Mouse (Mus musculus) left cerebral cortex, postnatal 25 days (tissue): Measurements from ENCODE around the gene Opcml. TPM values are rescaled to one million over a fixed set of nuclear protein-coding genes. Genes with fewer than 3 reads are reported as not detected.

ENCODE experiments used
- DNase-seq, 2 experiments: peaks; one replicate each; pipeline ENCODE4 v3.0.0; 2022; ENCODE audit warnings: low spot score in 2 of 2, mixed read lengths in 1 of 2
- intact Hi-C: fragments of 180-260 bp; cut with DNase I; formaldehyde crosslinking; loops from one replicate; pipeline ENCODE4 v1.15.1; 2025
- total RNA-seq, 2 experiments: library from RNA; stranded (reverse); gene quantifications; 2 replicates each; pipeline ENCODE4 v1.2.3; 2021

The Opcml gene
- total RNA-seq, 2 experiments from 2014 or later, result 272 to 283 TPM

DNA sequence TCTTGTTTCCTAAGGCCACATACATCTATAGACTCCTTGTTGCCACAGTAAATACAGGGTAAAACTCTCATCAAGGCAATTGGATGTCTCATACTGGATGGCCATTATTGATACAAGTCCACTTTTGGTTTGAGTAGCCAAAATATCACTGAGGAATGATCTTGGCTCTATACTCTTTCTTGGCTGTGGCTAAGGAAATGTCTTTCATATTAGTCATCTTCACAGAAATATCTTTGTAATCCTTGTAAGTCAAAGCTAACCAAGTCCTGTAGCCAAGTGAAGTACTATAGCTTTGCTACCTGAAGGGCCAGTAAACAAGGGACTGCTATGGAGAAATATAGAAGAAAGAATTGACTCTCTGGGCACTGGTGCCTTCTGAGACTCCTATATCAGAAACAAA, 192.0 kb downstream of the Opcml start:
- DNase-seq, result no peak
- intact Hi-C loops, result no loop called here

- intact Hi-C loops, result no loop called here
- DNase-seq, result peak; percentile 21 to 62
These were observed 196.3 kb downstream of the Opcml start for GRCm38 (mm10) chr9:27986604-27987588.

DNA sequence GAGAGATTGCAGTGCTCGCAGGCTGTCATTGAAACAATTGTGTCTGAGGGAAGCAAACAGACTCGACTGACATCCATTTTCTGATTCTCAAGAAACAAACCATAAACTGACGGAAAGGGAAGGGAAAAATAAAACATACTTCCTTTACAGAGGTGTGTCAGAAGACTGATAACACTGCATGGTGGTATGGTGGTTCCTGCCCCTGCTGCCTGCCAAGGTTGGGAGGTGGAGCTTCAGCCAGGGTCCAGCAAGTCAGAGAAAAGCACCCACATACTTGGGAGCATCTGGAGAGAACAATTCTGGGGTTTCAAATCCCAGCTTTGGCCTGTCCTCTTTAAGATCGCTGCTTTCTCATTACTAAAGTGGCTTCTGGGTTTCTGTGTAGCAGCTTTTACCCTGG, 201.0 kb downstream of the Opcml start:
- intact Hi-C loops, result no loop called here

DNA sequence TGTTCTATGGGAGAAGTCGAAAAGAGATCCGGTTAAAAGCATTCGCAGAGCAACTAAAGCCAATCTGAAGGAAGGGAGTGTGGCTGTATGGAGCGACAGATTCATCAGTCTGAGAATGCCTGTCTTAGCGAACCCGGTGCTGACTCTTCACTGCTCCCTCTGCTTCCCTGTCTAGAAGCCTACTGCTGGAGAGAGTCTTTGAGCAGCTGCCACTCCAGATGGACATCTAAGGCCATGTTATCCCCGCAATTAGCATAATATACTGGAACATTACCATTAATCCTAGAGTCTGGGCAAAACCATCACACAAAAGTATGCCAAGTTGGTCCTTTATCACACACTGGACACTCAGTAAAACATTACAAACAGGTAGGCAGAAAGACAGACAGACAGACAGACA, 206.0 kb downstream of the Opcml start:
- no peak for DNase-seq
- intact Hi-C loops, result no loop called here

More for the DNA sequence above, 201.0 kb downstream of the Opcml start:
- no peak for DNase-seq

DNA sequence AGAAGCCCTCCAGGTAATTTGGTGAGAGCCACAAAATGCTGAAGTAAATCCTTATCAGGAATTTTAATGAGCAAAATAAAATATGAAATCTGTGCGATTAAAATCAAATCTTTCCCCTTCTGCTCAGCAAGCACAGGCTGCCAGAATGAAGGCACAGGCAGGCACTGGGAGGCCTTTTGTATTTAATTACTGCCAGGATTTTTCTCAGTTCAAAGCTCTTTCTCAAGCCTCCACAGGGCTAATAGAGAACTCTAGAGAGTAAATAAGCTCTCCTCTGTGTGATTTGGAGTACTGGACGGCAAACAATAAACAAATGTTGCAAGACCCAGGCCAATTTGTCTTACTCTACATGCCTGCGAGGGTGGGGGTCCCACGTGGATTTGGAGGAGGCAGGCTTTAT, 208.2 kb downstream of the Opcml start:
- no peak for DNase-seq
- intact Hi-C loops, result no loop called here

DNA sequence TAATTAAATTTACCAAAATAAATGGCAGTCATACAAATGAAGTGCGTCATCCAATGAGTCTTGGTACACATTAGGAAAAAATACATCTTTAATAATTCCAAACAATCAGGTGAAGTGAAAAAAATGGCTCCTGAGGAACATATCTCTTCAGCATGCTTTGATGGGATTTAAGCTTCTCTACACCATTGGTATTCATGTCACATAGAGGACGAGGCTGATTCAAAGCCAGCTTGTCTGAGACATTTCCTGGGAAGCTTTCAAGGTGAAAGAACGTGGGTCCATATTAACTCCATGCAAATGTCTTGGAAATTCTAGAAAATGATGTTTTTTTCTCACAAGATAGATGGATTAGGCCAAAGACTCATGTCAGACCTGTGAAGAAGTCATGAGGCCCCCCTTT, 212.6 kb downstream of the Opcml start:
- intact Hi-C loops, result no loop called here
- no peak for DNase-seq

DNA sequence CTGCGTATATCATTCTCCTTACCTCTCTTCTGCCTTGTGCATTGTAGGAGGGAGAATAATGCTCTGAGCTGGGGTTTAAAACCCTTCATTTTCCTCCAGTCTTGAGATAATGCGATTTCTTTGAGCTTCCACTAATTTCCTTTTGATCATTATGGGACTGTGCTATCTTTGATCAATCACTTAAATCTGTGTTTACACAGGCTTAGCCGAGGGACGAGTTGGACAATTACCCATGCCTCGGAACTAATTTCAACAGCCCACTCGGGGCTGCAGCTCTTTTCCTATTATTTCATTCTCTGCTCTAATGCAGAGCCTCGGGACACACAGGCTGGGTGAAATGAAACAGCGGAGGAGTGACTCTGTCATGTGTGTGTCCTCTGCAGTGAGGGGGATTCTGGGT, 220.9 kb downstream of the Opcml start:
- intact Hi-C loops, result no loop called here
- no peak for DNase-seq

DNA sequence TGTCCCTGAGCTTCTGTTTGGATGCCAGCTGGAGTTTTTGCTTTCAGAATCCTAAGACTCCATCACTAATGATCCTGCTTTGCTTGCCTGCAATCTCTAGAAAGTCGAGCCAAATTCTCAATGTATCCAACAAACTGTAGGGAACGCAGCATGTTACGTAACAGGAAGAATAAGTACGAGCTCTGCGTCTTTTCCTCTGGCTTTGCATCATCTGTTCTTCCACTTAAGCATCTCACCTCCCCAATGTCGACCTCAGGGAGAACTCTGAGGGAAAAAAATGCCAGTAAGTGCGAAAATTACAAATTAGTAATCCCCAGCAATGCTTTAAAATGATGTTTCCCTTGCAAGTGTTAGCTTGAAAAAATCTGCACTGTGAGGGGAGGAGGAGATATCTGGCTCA, 222.1 kb downstream of the Opcml start:
- peak; percentile 35 to 53 for DNase-seq
- intact Hi-C loops, result no loop called here

GRCm38 (mm10) chr9:28013192-28013591, 222.6 kb downstream of the Opcml start:
- intact Hi-C loops, result no loop called here
- DNase-seq, result peak in 1 of 2 experiments; percentile 24

- intact Hi-C loops, result no loop called here
- DNase-seq, result no peak
These were observed 237.6 kb downstream of the Opcml start for GRCm38 (mm10) chr9:28028156-28028555.

DNA sequence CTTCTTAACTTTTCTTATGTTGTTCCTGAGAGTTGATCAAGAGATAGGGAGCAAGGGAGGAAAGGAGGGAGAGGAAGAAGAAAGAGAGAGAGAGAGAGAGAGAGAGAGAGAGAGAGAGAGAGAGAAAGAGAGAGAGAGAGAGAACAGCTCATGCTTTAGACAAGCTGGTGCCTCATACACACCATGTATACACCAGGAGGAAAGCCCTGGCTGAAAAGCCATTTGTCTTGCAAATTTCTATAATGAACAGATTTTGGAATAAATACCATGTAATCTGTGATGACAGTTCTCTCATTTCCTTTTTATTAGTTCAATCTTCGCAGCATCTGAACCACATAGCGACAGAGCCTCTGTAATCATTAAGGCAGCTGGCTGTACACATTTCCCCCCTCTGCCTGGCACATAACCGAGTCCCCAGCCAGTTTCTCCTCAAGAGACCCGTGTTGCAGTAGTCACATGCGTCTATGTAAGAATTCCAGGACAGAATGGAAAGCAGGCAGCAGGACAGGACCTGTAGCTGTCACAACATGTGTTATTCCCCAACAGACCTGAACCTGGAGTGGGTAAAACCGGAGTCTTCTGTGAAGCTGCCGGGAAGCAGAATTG, 238.3 kb downstream of the Opcml start:
- intact Hi-C loops, result no loop called here
- DNase-seq, result no peak

- DNase-seq, result no peak
- intact Hi-C loops, result no loop called here
These were observed 258.6 kb downstream of the Opcml start for GRCm38 (mm10) chr9:28049157-28049556.

GRCm38 (mm10) chr9:28057171-28057845, 266.7 kb downstream of the Opcml start:
- intact Hi-C loops, result no loop called here
- DNase-seq, result no peak

GRCm38 (mm10) chr9:28065126-28065525, 274.6 kb downstream of the Opcml start:
- intact Hi-C loops, result no loop called here
- peak in 1 of 2 experiments; percentile 11 for DNase-seq

DNA sequence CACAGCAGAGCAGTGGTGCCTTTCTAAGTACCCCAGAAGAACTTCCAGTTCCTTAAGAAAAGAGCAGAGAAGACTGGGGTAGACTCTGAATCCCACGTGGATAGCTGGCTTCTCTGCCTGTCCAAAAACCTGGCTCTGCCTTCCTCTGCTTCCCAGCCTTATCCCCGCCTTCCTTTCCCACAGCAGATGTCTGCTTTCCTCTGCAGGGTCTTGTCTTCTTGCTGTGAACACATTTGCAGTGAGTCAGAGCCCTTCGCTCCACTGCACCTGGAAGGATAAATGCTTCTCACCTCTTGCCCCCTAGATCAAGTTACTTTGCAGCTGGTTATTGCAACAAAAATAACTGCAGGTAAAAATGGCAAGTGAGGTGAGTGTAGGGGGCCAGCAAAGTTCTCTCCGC, 290.1 kb downstream of the Opcml start:
- intact Hi-C loops, result no loop called here
- DNase-seq, result peak in 1 of 2 experiments; percentile 52

- peak in 1 of 2 experiments; percentile 78 for DNase-seq
- intact Hi-C loops, result no loop called here
These were observed 293.2 kb downstream of the Opcml start for GRCm38 (mm10) chr9:28083754-28084153.

- DNase-seq, result peak in 1 of 2 experiments; percentile 37
- intact Hi-C loops, result no loop called here
These were observed 293.7 kb downstream of the Opcml start for GRCm38 (mm10) chr9:28084273-28084726.

DNA sequence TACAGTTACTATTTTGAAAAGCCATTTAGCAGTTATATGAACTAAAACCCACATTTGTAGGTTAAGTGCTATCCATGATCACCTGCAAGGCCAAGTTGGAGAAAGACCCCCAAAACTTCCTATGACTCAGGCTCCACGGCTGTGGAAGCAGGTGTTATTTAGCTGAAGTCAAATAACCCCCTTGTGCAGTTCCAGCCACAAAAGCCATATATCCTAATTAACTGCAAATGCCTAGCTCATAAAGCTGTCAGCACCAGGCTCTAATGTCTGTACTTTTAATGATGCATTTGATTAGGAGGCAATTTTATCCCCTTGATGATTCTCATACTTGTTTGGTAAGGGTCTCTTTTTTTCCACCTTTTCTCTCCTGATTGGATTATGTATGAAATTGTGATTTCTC, 300.8 kb downstream of the Opcml start:
- no peak for DNase-seq
- intact Hi-C loops, result no loop called here

- peak in 1 of 2 experiments; percentile 72 for DNase-seq
- intact Hi-C loops, result no loop called here
These were observed 304.1 kb downstream of the Opcml start for GRCm38 (mm10) chr9:28094722-28095121.

GRCm38 (mm10) chr9:28096204-28096603, 305.6 kb downstream of the Opcml start:
- DNase-seq, result no peak
- intact Hi-C loops, result no loop called here
